Mouse (Mus musculus): ENCODE measurements around the gene Fndc1.

Fndc1 gene

GRCm38 (mm10) chr17:7820176-7820575, 6.9 kb downstream of the Fndc1 start:
- DNase-seq (ENCODE audit: low spot score in 2 of 2) = no peak

- DNase-seq (ENCODE audit: low spot score in 2 of 2) = no peak
Observed at GRCm38 (mm10) chr17:7816602-7817001, 10.5 kb downstream of the Fndc1 start.

- DNase-seq (ENCODE audit: low spot score in 2 of 2) = no peak
Observed at GRCm38 (mm10) chr17:7814433-7814832, 12.7 kb downstream of the Fndc1 start.

- no peak for DNase-seq (ENCODE audit: low spot score in 2 of 2)
Observed at GRCm38 (mm10) chr17:7808043-7808442, 19.1 kb downstream of the Fndc1 start.

- no peak for DNase-seq (ENCODE audit: low spot score in 2 of 2)
Observed at GRCm38 (mm10) chr17:7805105-7805504, 22.0 kb downstream of the Fndc1 start.

GRCm38 (mm10) chr17:7802483-7802882, 24.6 kb downstream of the Fndc1 start:
- DNase-seq (ENCODE audit: low spot score in 2 of 2) = no peak

GRCm38 (mm10) chr17:7799894-7800293, 27.2 kb downstream of the Fndc1 start:
- no peak for DNase-seq (ENCODE audit: low spot score in 2 of 2)

- no peak for DNase-seq (ENCODE audit: low spot score in 2 of 2)
Observed at GRCm38 (mm10) chr17:7795584-7795983, 31.5 kb downstream of the Fndc1 start.

GRCm38 (mm10) chr17:7795168-7795567, 31.9 kb downstream of the Fndc1 start:
- no peak for DNase-seq (ENCODE audit: low spot score in 2 of 2)

- no peak for DNase-seq (ENCODE audit: low spot score in 2 of 2)
Observed at GRCm38 (mm10) chr17:7794093-7794492, 33.0 kb downstream of the Fndc1 start.

- no peak for DNase-seq (ENCODE audit: low spot score in 2 of 2)
Observed at GRCm38 (mm10) chr17:7790512-7790911, 36.6 kb downstream of the Fndc1 start.

- no peak for DNase-seq (ENCODE audit: low spot score in 2 of 2)
Observed at GRCm38 (mm10) chr17:7774101-7774500, 53.0 kb downstream of the Fndc1 start.

GRCm38 (mm10) chr17:7759786-7760185, 67.3 kb downstream of the Fndc1 start:
- DNase-seq (ENCODE audit: low spot score in 2 of 2) = no peak

- DNase-seq (ENCODE audit: low spot score in 2 of 2) = no peak
Observed at GRCm38 (mm10) chr17:7755001-7755400, 72.1 kb downstream of the Fndc1 start.

- no peak for DNase-seq (ENCODE audit: low spot score in 2 of 2)
Observed at GRCm38 (mm10) chr17:7753383-7753782, 73.7 kb downstream of the Fndc1 start.

GRCm38 (mm10) chr17:7749051-7749815, 77.9 kb downstream of the Fndc1 start:
- no peak for DNase-seq (ENCODE audit: low spot score in 2 of 2)

- no peak for DNase-seq (ENCODE audit: low spot score in 2 of 2)
Observed at GRCm38 (mm10) chr17:7746841-7747240, 80.3 kb downstream of the Fndc1 start.

- no peak for DNase-seq (ENCODE audit: low spot score in 2 of 2)
Observed at GRCm38 (mm10) chr17:7744976-7745375, 82.1 kb downstream of the Fndc1 start.

- DNase-seq (ENCODE audit: low spot score in 2 of 2) = no peak
Observed at GRCm38 (mm10) chr17:7740988-7741387, 86.1 kb downstream of the Fndc1 start.

GRCm38 (mm10) chr17:7722991-7723390, 104.1 kb downstream of the Fndc1 start:
- no peak for DNase-seq (ENCODE audit: low spot score in 2 of 2)

- no peak for DNase-seq (ENCODE audit: low spot score in 2 of 2)
Observed at GRCm38 (mm10) chr17:7718886-7719285, 108.2 kb downstream of the Fndc1 start.

GRCm38 (mm10) chr17:7717945-7718344, 109.2 kb downstream of the Fndc1 start:
- DNase-seq (ENCODE audit: low spot score in 2 of 2) = no peak

- no peak for DNase-seq (ENCODE audit: low spot score in 2 of 2)
Observed at GRCm38 (mm10) chr17:7713020-7713419, 114.1 kb downstream of the Fndc1 start.

- no peak for DNase-seq (ENCODE audit: low spot score in 2 of 2)
Observed at GRCm38 (mm10) chr17:7707073-7707472, 120.0 kb downstream of the Fndc1 start.

Data from frontal cortex, postnatal 25 days (tissue).